Mouse (Mus musculus): ENCODE measurements around the gene Fxyd6. TPM values are rescaled to one million over a fixed set of nuclear protein-coding genes. Genes with fewer than 3 reads are reported as not detected.

The Fxyd6 gene
- total and polyA plus RNA-seq, 3 experiments, result not detected

DNA sequence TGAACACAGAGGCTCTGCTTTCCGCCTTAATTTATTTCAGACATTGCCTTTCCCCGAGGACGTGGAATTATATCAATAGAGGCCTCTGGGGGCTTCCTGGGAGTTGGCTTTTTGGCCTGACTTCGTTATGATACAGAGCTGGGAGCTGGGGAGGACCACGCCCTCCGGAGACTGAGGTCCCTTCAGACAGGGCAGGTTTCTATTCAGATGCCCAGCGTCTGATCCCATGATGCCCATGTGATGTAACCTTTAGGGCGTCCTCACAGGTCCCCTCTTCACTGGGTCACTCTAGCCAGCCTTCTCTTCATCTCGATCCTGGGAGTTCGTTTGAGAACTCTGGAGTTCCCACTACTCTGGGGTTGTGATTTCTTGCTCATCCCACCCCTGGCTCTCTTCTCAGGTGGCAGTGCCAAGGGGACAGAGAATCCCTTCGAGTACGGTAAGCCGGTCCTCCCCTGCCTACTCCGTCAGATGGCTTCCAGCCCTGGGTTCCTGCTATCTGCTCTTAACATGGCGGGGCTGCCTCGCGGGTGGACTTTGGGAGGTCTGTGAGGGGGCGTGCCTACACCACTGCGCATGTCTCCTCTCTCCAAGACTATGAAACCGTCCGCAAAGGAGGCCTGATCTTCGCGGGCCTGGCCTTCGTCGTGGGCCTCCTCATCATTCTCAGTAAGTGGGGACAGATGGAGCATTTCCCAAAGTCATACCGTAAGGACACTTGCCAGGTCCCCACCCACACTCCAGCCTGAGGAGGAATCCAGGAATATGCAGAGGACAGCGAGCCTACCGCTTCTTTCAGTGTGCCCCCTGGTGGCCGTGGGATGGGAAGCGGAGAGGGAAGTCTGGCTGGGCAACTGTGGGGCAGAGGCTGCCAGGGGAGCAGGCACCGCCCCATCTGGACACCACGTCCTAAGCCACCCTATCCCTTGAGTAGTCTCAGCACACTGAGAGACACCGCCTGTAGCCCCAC, 38.0 kb downstream of the Fxyd6 start:
- Histone ChIP-seq H3K4me1 (ENCODE audit: control insufficient read depth in 1 of 2, insufficient read depth in 2 of 2, low read length in 2 of 2) (no peaks in the 10 kb centered on the region), H3K4me3 (ENCODE audit: control insufficient read depth in 1 of 2, insufficient read depth in 1 of 2, low read depth in 2 of 2, low read length in 2 of 2) (no peak overlapping the region), H3K36me3 (ENCODE audit: control insufficient read depth in 1 of 2, insufficient read depth in 2 of 2, low read length in 2 of 2) (no peaks in the 10 kb centered on the region), H3K27me3 (ENCODE audit: control insufficient read depth in 1 of 2, insufficient read depth in 2 of 2, low read length in 2 of 2) (no peaks in the 10 kb centered on the region), H3K9ac (ENCODE audit: control insufficient read depth, low read depth, low read length, poor library complexity, severe bottlenecking) (no peak overlapping the region), H3K9me3 (replicated peaks; ENCODE audit: insufficient read depth, low read length) (no peaks in the 10 kb centered on the region), H3K27ac (ENCODE audit: control insufficient read depth, low read depth, low read length) (no peak overlapping the region), H3K79me2 (ENCODE audit: control insufficient read depth, insufficient read depth, low read length, poor library complexity) (no peaks in the 10 kb centered on the region)
- TF ChIP-seq NRF1 (IDR thresholded peaks at IDR 0.05; ENCODE audit: insufficient read depth, low read depth, low read length, poor library complexity, severe bottlenecking) (no peak), SMC3 (IDR thresholded peaks at IDR 0.05; ENCODE audit: low read depth, low read length) (peak; percentile 61), RAD21 (IDR thresholded peaks at IDR 0.05; ENCODE audit: low read depth, low read length) (peak; percentile 8), POLR2AphosphoS2 (IDR thresholded peaks at IDR 0.05; ENCODE audit: low read length) (no peak), MAFK (IDR thresholded peaks at IDR 0.05; ENCODE audit: borderline replicate concordance, low read depth, low read length) (no peak), ZC3H11A (IDR thresholded peaks at IDR 0.05; ENCODE audit: low read depth, low read length) (0 out of 2 replicates have a peak, but pooled peaks have one; percentile 12), MAZ (IDR thresholded peaks at IDR 0.05; ENCODE audit: low read depth, low read length) (no peak), CTCF (IDR thresholded peaks at IDR 0.05 in 2 of 3, conservative IDR thresholded peaks at IDR 0.05 in 1 of 3; ENCODE audit: control insufficient read depth in 1 of 3, insufficient read depth in 1 of 3, low read depth in 2 of 3, low read length in 3 of 3, poor library complexity in 1 of 3, severe bottlenecking in 1 of 3) (peak; percentile 33 to 71 (median 53))
- no peak for DNase-seq (ENCODE audit: low read depth, low spot score)

DNA sequence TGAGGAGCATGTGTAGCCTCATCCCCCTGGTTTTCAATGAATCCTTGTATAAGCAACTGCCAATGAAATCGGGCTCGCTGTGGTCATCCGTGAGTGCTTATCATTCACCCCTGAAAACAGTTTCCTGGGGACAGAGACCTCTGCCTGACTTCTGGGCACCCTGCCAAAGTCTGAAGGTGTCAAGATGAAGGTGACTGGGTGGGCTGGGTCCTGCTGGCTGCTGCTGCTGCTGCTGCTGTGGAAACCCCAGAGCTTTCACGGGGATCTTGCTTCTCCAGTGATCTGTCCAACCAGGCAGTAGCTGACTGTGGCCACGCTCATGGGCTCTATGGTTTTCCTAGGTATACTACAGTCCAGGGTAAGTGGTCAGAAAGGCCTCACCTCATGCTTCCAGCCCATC, 40.2 kb downstream of the Fxyd6 start:
- no peak for DNase-seq (ENCODE audit: low read depth, low spot score)
- H3K4me1 ChIP-seq (ENCODE audit: control insufficient read depth in 1 of 2, insufficient read depth in 2 of 2, low read length in 2 of 2), result no peaks in the 10 kb centered on the region
- no peaks in the 10 kb centered on the region for H3K79me2 ChIP-seq (ENCODE audit: control insufficient read depth, insufficient read depth, low read length, poor library complexity)

More for the DNA sequence above, 40.2 kb downstream of the Fxyd6 start:
- H3K27me3 ChIP-seq (ENCODE audit: control insufficient read depth in 1 of 2, insufficient read depth in 2 of 2, low read length in 2 of 2), result no peaks in the 10 kb centered on the region
- H3K4me3 ChIP-seq (ENCODE audit: control insufficient read depth in 1 of 2, insufficient read depth in 1 of 2, low read depth in 2 of 2, low read length in 2 of 2), result no peak overlapping the region
- no peaks in the 10 kb centered on the region for H3K9me3 ChIP-seq (replicated peaks; ENCODE audit: insufficient read depth, low read length)
- H3K9ac ChIP-seq (ENCODE audit: control insufficient read depth, low read depth, low read length, poor library complexity, severe bottlenecking), result no peak overlapping the region
- no peak overlapping the region for H3K27ac ChIP-seq (ENCODE audit: control insufficient read depth, low read depth, low read length)
- no peaks in the 10 kb centered on the region for H3K36me3 ChIP-seq (ENCODE audit: control insufficient read depth in 1 of 2, insufficient read depth in 2 of 2, low read length in 2 of 2)
- no peak for TF ChIP-seq MAFK (IDR thresholded peaks at IDR 0.05; ENCODE audit: borderline replicate concordance, low read depth, low read length)
- no peak for TF ChIP-seq MXI1 (IDR thresholded peaks at IDR 0.05; ENCODE audit: low read depth, low read length)
- no peak for TF ChIP-seq E2F4 (IDR thresholded peaks at IDR 0.05; ENCODE audit: borderline replicate concordance, low read depth, low read length)
- no peak for TF ChIP-seq NRF1 (IDR thresholded peaks at IDR 0.05; ENCODE audit: insufficient read depth, low read depth, low read length, poor library complexity, severe bottlenecking)
- no peak for TF ChIP-seq ZNF384 (IDR thresholded peaks at IDR 0.05; ENCODE audit: low read depth, low read length)
- no peak for TF ChIP-seq CHD1 (IDR thresholded peaks at IDR 0.05; ENCODE audit: low read depth, low read length)
- TF ChIP-seq POLR2A (IDR thresholded peaks at IDR 0.05; ENCODE audit: control insufficient read depth in 1 of 2, insufficient read depth in 1 of 2, low read depth in 1 of 2, low read length in 2 of 2, poor library complexity in 1 of 2), result no peak
- no peak for TF ChIP-seq CHD2 (IDR thresholded peaks at IDR 0.05; ENCODE audit: low read length)
- no peak for TF ChIP-seq CTCF (IDR thresholded peaks at IDR 0.05 in 2 of 3, conservative IDR thresholded peaks at IDR 0.05 in 1 of 3; ENCODE audit: control insufficient read depth in 1 of 3, insufficient read depth in 1 of 3, low read depth in 2 of 3, low read length in 3 of 3, poor library complexity in 1 of 3, severe bottlenecking in 1 of 3)
- no peak for TF ChIP-seq MAZ (IDR thresholded peaks at IDR 0.05; ENCODE audit: low read depth, low read length)
- TF ChIP-seq ZKSCAN1 (IDR thresholded peaks at IDR 0.05; ENCODE audit: low read depth, low read length), result no peak
- no peak for TF ChIP-seq EP300 (IDR thresholded peaks at IDR 0.05; ENCODE audit: low read depth in 1 of 2, low read length in 2 of 2)
